Mouse (Mus musculus) forebrain, embryonic 10.5 days (tissue): ENCODE results near the gene Ppfibp1. TPM values are rescaled to one million over a fixed set of nuclear protein-coding genes. Genes with fewer than 3 reads are reported as not detected.
A peak's percentile ranks its signal among the peaks of the same experiment; 100 is the strongest.

Source experiments
- DNase-seq: peaks from one replicate; pipeline ENCODE4 v3.0.0-alpha.2; 2017; ENCODE audit warnings: low spot score; ENCODE audit errors: extremely low spot score
- H3K27ac ChIP-seq: fragments of 300-500 bp; sonication (generic); 2 replicates; pipeline ENCODE4 v1.5.1; 2016; ENCODE audit warnings: mild to moderate bottlenecking
- H3K27me3 ChIP-seq: fragments of 300-500 bp; sonication (generic); 2 replicates; pipeline ENCODE4 v1.6.1; 2016; ENCODE audit warnings: mild to moderate bottlenecking; ENCODE audit not compliant: poor library complexity, severe bottlenecking
- H3K36me3 ChIP-seq: fragments of 300-500 bp; sonication (generic); replicated peaks from 2 replicates; pipeline ENCODE4 v1.6.1; 2016; ENCODE audit warnings: mild to moderate bottlenecking, moderate library complexity
- H3K4me1 ChIP-seq: fragments of 300-500 bp; sonication (generic); 2 replicates; pipeline ENCODE4 v1.6.1; 2016
- H3K4me3 ChIP-seq: fragments of 300-500 bp; sonication (generic); 2 replicates; pipeline ENCODE4 v1.5.1; 2016; ENCODE audit warnings: mild to moderate bottlenecking, moderate library complexity
- H3K9me3 ChIP-seq: fragments of 300-500 bp; sonication (generic); 2 replicates; pipeline ENCODE4 v1.6.1; 2016; ENCODE audit warnings: mild to moderate bottlenecking, moderate library complexity
- WGBS: fragments of 180-500 bp; shearing (Covaris S2); methylation state at CpG from one replicate; pipeline ENCODE4 v1.1.7; 2016; 5-methylcytosine and 5-hydroxymethylcytosine counted together
- polyA plus RNA-seq: library from polyadenylated mRNA; unstranded; fragments of >200 nt; fragmentation: Nextera tagmentation; extraction: Ambion mirVana; gene quantifications from 2 replicates; pipeline ENCODE4 v1.2.1, GENCODE M21; 2016

Ppfibp1 gene
- polyA plus RNA-seq: 30.0 and 32.5 TPM in 2 replicates

DNA sequence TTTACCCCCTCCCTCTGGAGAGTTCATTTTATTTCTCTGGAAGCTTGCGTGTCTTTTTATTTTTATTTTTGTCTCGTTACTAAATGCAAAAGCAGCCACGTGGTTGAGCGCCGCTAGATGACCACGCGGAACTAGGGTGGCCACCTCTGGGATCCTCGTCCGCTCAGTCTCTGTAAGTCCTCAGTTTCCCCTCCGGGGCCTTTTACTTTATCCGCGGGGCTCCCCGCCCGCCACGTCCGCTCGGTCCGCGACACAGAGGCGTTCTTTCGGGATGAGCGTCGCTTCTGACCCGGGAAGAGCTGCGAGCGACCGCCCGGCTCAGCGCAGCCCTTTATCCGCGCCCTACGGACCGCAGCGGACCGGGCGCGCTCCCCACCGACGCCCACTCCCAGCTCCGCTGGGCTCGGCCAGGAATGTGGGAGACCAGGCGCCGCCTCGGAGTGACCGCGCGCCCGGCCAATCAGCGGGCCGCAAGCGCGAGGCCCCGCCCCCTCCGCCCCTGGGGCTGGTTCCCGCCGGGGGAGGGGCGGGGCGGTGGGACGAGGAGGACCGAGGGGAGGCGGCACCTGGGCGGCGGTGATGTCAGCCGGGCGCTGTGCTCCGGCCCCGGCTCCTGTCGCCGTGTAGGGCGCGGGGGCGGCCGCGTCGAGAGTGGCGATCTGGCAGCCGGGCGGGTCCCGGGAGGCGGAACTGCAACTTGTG is at the start of gene Ppfibp1:
Gene Ppfibp1, plus strand, starts transcription at position 530 of the 702 bp plus-strand sequence.
- H3K27ac ChIP-seq: peak within 1 kb of the TSS; percentile 92
- H3K9me3 ChIP-seq: no peaks in the 10 kb centered on the region
- WGBS: under 1% methylated on average over 77 of the region's 80 CpGs
- H3K4me3 ChIP-seq: peak within 1 kb of the TSS; percentile 83
- peaks cover 66% of the 10 kb centered on the region for H3K4me1 ChIP-seq
- no peaks in the 10 kb centered on the region for H3K36me3 ChIP-seq
- DNase-seq: peak; percentile 87
- no peaks in the 10 kb centered on the region for H3K27me3 ChIP-seq

DNA sequence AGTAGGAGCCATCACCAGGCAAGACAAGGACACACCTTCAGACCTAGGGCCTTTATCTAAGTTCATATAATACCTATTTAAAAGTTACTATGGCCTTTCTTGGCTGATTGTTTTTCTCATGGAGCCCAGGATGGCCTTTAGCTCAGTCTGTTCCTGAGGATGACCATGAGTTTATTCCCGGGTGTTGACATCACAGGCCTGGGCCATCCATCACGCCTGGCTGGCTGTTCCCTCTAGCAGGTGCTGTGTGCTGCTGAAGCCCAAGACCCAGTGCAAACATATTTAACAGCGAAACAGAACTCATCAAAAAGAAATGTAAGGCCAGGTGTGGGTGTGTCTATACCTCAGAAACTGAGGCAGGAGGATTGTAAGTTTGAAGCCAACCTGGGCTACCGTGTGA is 49.4 kb upstream of the Ppfibp1 start:
- H3K9me3 ChIP-seq: no peaks in the 10 kb centered on the region
- DNase-seq: no peak
- WGBS: 89% methylated on average over 4 of the region's 4 CpGs
- H3K27ac ChIP-seq: no peak overlapping the region
- no peaks in the 10 kb centered on the region for H3K27me3 ChIP-seq
- no peaks in the 10 kb centered on the region for H3K36me3 ChIP-seq
- H3K4me3 ChIP-seq: no peak overlapping the region
- H3K4me1 ChIP-seq: peaks cover 11% of the 10 kb centered on the region

DNA sequence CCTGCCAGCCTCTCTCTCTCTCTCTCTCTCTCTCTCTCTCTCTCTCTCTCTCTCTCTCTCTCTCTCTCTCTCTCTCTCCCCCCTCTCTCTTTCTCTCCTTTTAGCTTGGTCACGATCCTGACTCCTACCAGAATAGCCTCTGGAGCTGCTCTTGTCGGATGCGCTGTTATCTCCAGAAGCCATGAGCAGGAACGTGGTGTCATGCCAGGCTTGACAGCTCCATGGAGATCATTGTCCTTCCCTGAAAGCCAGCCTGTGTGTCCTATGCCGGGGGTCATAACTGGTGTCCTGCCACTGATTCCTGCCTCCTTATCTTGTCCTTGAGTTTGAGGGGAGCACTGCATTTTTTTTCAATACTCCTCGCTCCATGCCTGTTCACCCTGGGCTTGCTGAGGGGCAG is 43.4 kb upstream of the Ppfibp1 start:
- DNase-seq: no peak
- H3K27ac ChIP-seq: no peak overlapping the region
- no peak overlapping the region for H3K4me3 ChIP-seq
- 91% methylated on average over 6 of the region's 6 CpGs for WGBS
- H3K4me1 ChIP-seq: peaks cover 8% of the 10 kb centered on the region; the same call in 1 of the 2 replicates
- no peaks in the 10 kb centered on the region for H3K27me3 ChIP-seq
- H3K9me3 ChIP-seq: no peaks in the 10 kb centered on the region
- H3K36me3 ChIP-seq: no peaks in the 10 kb centered on the region

DNA sequence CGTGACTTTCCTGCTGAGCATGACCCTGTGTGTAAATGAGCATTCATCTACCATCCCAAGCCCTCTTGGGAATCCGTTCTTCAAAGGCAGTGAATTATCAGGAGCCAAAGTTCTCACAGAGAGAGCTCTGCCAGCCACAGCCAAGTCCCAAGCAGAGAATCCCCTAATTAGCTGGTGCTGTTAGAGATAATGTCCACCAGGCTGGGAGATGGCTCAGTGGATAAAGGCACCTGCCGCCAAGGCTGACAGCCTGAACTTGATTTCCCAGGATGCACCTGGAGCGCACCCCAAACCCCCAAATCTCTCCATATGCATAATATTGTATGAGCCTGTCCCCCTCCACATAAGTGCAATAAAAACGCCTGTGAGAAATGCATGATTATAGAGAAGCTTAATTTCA is 42.9 kb upstream of the Ppfibp1 start:
- peaks cover 11% of the 10 kb centered on the region; the same call in 1 of the 2 replicates for H3K4me1 ChIP-seq
- DNase-seq: no peak
- no peaks in the 10 kb centered on the region for H3K36me3 ChIP-seq
- no peaks in the 10 kb centered on the region for H3K9me3 ChIP-seq
- WGBS: 79% methylated on average over 5 of the region's 5 CpGs
- no peak overlapping the region for H3K27ac ChIP-seq
- no peaks in the 10 kb centered on the region for H3K27me3 ChIP-seq
- no peak overlapping the region for H3K4me3 ChIP-seq

DNA sequence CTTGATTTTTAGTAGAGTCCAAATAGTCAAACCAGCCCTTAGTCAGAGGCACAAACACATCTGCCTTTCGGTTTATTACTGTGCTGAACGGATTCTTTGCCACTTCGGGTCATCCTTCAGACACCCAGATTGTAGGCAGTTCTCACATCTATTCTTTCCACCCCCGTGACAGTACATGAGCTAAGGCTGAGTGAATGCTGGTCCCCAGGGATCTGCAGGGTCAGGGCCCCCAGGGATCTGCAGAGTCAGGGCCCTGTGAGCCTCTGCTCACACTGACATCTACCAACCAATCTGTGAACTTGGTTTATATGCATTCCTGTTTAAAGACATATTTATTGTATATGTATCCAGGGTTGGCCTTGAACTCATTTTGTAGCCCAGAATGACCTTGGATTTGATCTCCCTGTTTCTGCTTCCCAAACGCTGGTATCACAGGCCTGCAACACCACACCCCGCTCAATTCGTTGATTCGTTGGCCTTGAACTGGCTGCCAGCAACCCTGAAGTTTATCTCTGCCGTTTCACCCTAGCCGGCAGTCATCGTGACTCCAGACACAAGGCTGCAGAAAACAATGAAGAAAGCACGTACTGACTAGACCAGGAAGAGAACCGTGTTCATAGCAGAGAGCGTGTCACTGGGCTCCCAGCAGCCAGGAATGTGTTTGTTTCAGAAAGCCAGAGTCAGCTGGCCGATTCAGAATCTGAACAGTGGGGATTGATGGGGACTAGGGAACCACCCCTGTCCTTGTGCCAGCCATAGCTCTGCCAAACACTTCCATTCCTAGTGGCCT is 42.1 kb upstream of the Ppfibp1 start:
- no peaks in the 10 kb centered on the region for H3K9me3 ChIP-seq
- H3K27me3 ChIP-seq: no peaks in the 10 kb centered on the region
- H3K4me3 ChIP-seq: no peak overlapping the region
- no peak for DNase-seq
- H3K4me1 ChIP-seq: peaks cover 11% of the 10 kb centered on the region; the same call in 1 of the 2 replicates
- no peaks in the 10 kb centered on the region for H3K36me3 ChIP-seq
- no peak overlapping the region for H3K27ac ChIP-seq
- 90% methylated on average over 15 of the region's 15 CpGs for WGBS

DNA sequence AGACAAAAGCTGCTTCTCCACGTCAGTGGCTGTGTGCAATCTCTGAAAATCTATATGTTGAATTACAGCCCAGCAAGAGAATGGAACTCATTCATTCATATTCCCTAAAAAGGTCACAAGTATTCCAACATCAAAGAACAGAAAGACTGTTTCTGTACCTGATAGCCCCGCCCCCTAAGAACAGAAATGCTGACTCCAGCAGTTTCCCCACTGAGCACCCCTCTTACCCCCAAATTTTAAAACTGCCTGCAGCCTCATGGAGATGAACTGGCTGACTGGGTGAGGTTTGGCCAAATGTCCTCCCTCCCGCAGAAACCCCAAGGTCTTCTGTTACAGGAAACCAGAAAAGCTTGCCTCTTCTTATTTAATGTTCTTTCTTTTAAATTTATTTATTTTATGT is 40.9 kb upstream of the Ppfibp1 start:
- H3K9me3 ChIP-seq: no peaks in the 10 kb centered on the region
- peaks cover 10% of the 10 kb centered on the region; the same call in 1 of the 2 replicates for H3K4me1 ChIP-seq
- no peak overlapping the region for H3K4me3 ChIP-seq
- DNase-seq: no peak
- H3K36me3 ChIP-seq: no peaks in the 10 kb centered on the region
- no peaks in the 10 kb centered on the region for H3K27me3 ChIP-seq
- WGBS: 83% methylated on average over 3 of the region's 3 CpGs
- H3K27ac ChIP-seq: no peak overlapping the region

DNA sequence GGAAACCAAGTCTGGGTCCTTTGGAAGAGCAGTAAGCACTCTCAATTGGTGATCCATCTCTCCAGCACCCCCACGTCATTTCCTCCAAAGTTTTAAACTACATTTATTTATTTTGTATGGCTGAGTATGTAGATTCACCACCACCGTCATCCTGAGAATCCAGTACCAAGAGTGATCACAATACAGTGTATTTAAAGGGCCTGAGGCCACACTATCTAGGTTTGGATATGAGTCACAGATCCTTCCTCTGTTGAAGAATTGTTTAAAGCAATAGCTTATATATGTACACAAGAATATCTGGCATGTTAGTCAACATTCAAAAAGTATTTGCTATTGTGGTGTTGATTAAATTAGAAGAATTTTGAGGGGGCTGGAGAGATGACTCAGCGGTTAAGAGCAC is 40.0 kb upstream of the Ppfibp1 start:
- 96% methylated on average over 3 of the region's 3 CpGs for WGBS
- H3K9me3 ChIP-seq: no peaks in the 10 kb centered on the region
- no peaks in the 10 kb centered on the region for H3K27me3 ChIP-seq
- H3K36me3 ChIP-seq: no peaks in the 10 kb centered on the region
- DNase-seq: no peak
- no peak overlapping the region for H3K4me3 ChIP-seq
- no peak overlapping the region for H3K27ac ChIP-seq
- peaks cover 6% of the 10 kb centered on the region; the same call in 1 of the 2 replicates for H3K4me1 ChIP-seq

DNA sequence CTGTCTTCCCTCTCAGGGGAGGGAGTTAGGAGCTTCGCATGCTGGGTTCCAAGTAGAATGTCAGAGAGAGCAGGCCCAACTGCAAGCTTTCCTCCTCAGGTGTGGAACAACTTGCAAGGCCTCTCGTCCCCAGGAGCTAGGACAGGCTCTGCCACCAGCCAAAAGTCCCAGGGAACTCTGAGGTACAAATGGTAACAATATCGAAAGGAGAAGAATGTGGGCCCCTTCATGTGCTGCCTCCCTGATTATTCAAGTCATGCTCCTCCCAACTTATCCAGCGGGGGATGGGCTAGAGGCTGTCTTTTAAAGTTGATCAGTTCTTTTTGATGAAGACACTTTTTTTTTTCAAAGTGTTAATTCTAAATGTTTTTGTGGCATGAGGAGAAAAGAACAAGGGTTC is 38.2 kb upstream of the Ppfibp1 start, which contains the start of gene Smco2:
Gene Smco2, plus strand, starts transcription at position 55 of the 400 bp plus-strand sequence.
- no peak within 1 kb of the TSS for H3K4me3 ChIP-seq
- no peaks in the 10 kb centered on the region for H3K27me3 ChIP-seq
- H3K4me1 ChIP-seq: peaks cover 6% of the 10 kb centered on the region; the same call in 1 of the 2 replicates
- 80% methylated on average over 4 of the region's 4 CpGs for WGBS
- H3K36me3 ChIP-seq: no peaks in the 10 kb centered on the region
- peaks cover under 1% of the 10 kb centered on the region; the same call in 1 of the 2 replicates for H3K9me3 ChIP-seq
- no peak for DNase-seq
- H3K27ac ChIP-seq: no peak within 1 kb of the TSS

DNA sequence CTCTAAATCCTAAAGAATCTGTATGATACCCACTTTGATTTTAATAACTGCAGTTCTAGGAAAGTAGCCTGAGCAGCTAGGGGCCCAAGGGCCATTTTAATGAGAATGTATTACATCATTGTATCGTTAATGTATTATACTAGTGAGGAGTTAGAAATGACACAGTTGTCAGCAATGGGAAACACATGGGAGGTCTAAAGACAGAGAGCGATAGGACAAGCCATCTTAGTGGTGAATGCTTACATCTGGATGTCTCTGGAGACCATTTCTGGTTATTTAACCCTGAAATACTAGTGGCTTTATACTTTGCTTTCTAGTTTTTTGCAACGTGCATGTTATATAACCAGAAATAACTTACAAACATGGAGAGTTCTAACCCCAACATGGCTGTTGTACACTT is 36.4 kb upstream of the Ppfibp1 start:
- no peaks in the 10 kb centered on the region for H3K36me3 ChIP-seq
- H3K4me1 ChIP-seq: peaks cover 6% of the 10 kb centered on the region; the same call in 1 of the 2 replicates
- H3K27ac ChIP-seq: no peak overlapping the region
- no peak overlapping the region for H3K4me3 ChIP-seq
- H3K9me3 ChIP-seq: peaks cover 3% of the 10 kb centered on the region; the same call in 1 of the 2 replicates
- DNase-seq: no peak
- 89% methylated on average over 3 of the region's 3 CpGs for WGBS
- H3K27me3 ChIP-seq: no peaks in the 10 kb centered on the region

DNA sequence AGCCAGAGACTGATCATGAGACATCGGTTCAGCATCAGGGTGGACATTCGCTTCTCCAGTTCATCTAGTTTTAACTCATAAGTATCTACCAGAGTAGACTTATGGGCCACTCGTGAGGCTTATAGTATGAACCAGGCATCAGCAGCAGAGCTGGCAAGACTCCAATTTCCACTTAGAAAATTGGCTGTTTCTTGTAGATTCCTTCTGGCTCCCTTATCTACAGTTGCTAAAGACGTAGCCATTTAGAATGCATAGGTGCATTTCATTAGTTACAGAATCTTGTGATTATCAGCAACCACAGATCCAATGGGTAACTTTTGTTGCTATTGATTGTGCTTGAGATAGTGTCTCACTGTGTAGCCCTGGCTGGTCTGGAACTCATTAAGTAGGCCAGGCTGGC is 35.5 kb upstream of the Ppfibp1 start:
- WGBS: 87% methylated on average over 4 of the region's 4 CpGs
- H3K27me3 ChIP-seq: no peaks in the 10 kb centered on the region
- DNase-seq: no peak

DNA sequence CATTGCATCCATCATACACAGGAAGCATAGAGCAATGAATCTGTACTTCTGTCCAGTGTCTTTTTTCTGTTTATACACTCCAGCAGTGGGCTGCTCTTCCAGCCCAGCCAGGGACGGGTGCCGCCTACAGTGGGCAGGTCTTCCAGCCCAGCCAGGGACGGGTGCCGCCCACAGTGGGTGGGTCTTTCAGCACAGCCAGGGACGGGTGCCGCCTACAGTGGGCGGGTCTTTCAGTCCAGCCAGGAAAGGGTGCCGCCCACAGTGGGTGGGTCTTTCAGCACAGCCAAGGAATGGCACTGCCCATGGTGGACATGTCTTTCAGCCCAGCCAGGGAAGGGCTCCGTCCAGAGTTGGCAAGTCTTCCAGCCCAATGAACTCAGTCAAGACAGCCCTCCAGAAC is 33.1 kb upstream of the Ppfibp1 start:
- no peak for DNase-seq
- Histone ChIP-seq H3K36me3 (no peaks in the 10 kb centered on the region), H3K9me3 (peaks cover 3% of the 10 kb centered on the region; the same call in 1 of the 2 replicates), H3K27me3 (no peaks in the 10 kb centered on the region), H3K27ac (no peak overlapping the region), H3K4me3 (no peak overlapping the region), H3K4me1 (no peaks in the 10 kb centered on the region)
- WGBS: 96% methylated on average over 9 of the region's 9 CpGs

More for the DNA sequence above, 35.5 kb upstream of the Ppfibp1 start:
- no peak overlapping the region for H3K4me3 ChIP-seq
- H3K4me1 ChIP-seq: peaks cover 6% of the 10 kb centered on the region; the same call in 1 of the 2 replicates
- no peaks in the 10 kb centered on the region for H3K36me3 ChIP-seq
- peaks cover 3% of the 10 kb centered on the region; the same call in 1 of the 2 replicates for H3K9me3 ChIP-seq
- no peak overlapping the region for H3K27ac ChIP-seq

DNA sequence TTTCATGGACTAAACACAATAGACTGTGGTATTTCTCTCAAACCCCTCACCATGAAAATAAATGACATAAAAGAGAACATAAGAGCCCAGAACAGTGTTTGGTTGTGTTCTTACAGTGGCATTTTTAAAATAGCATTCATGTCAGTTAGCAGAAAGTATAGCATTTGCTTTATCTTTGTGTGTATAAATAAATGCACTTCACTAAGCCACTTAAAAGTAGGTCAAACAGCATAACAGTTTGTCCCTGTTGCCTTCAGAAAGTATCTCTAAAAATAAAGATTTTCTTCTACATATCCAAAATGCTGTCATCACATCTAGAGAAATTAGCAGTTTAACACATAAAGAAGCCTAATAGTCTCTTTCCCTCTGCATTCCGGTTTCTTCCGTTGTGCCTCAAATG is 30.9 kb upstream of the Ppfibp1 start:
- H3K4me1 ChIP-seq: no peaks in the 10 kb centered on the region
- no peaks in the 10 kb centered on the region for H3K36me3 ChIP-seq
- 92% methylated on average over 2 of the region's 2 CpGs for WGBS
- H3K27me3 ChIP-seq: no peaks in the 10 kb centered on the region
- no peak overlapping the region for H3K27ac ChIP-seq
- no peak for DNase-seq
- peaks cover 3% of the 10 kb centered on the region; the same call in 1 of the 2 replicates for H3K9me3 ChIP-seq
- H3K4me3 ChIP-seq: no peak overlapping the region

DNA sequence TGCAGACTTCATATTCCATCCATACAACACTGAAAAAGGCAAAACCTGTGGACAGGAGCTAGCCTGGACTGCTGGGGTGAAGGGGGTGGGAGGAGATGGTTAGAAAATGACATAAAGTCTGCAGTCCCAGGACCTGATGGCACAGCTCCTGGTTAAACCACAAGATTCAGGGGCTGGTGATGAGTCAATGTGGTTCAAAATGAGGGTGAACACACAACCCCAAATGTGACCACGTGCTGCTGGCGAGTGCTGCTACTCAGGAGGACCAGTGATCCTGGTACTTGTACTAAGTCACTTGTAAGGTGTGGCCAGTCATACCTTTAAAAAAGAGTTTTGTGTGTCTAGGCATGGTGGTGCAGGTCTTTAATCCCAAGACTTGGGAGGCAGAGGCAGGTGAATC is 25.1 kb upstream of the Ppfibp1 start:
- no peak overlapping the region for H3K4me3 ChIP-seq
- 84% methylated on average over 2 of the region's 2 CpGs for WGBS
- DNase-seq: no peak
- no peaks in the 10 kb centered on the region for H3K9me3 ChIP-seq
- H3K27me3 ChIP-seq: no peaks in the 10 kb centered on the region
- H3K36me3 ChIP-seq: no peaks in the 10 kb centered on the region
- H3K27ac ChIP-seq: no peak overlapping the region
- H3K4me1 ChIP-seq: no peaks in the 10 kb centered on the region
